Mouse (Mus musculus) kidney, postnatal 14 days (tissue): Measurements from ENCODE around the gene Pcnx2.

Experiments used
- DNase-seq: peaks from one replicate; pipeline ENCODE4 v3.0.0; 2022; ENCODE audit warnings: mixed read lengths

Pcnx2 gene

GRCm38 (mm10) chr8:125744914-125745576, 153.1 kb downstream of the Pcnx2 start:
- no peak for DNase-seq

GRCm38 (mm10) chr8:125742406-125742805, 155.7 kb downstream of the Pcnx2 start:
- no peak for DNase-seq

GRCm38 (mm10) chr8:125741855-125742254, 156.3 kb downstream of the Pcnx2 start:
- no peak for DNase-seq

GRCm38 (mm10) chr8:125741377-125741776, 156.7 kb downstream of the Pcnx2 start:
- no peak for DNase-seq

GRCm38 (mm10) chr8:125740655-125741054, 157.5 kb downstream of the Pcnx2 start:
- DNase-seq = no peak

- DNase-seq = no peak
Measured at GRCm38 (mm10) chr8:125738956-125739355, 159.2 kb downstream of the Pcnx2 start.

- DNase-seq = peak; percentile 92
Measured at GRCm38 (mm10) chr8:125733964-125734956, 163.9 kb downstream of the Pcnx2 start.

GRCm38 (mm10) chr8:125729746-125730145, 168.4 kb downstream of the Pcnx2 start, which contains the start of gene Ntpcr:
Gene Ntpcr, plus strand, starts transcription at chr8:125729963.
- DNase-seq = no peak

- DNase-seq = no peak
Measured at GRCm38 (mm10) chr8:125727797-125728196, 170.3 kb downstream of the Pcnx2 start.

- DNase-seq = no peak
Measured at GRCm38 (mm10) chr8:125726986-125727385, 171.1 kb downstream of the Pcnx2 start.

- no peak for DNase-seq
Measured at GRCm38 (mm10) chr8:125726143-125726542, 172.0 kb downstream of the Pcnx2 start.

- DNase-seq = no peak
Measured at GRCm38 (mm10) chr8:125725037-125725820, 172.9 kb downstream of the Pcnx2 start.

- DNase-seq = no peak
Measured at GRCm38 (mm10) chr8:125723437-125723836, 174.7 kb downstream of the Pcnx2 start.

GRCm38 (mm10) chr8:125722675-125723074, 175.4 kb downstream of the Pcnx2 start:
- DNase-seq = no peak

GRCm38 (mm10) chr8:125718914-125719313, 179.2 kb downstream of the Pcnx2 start:
- DNase-seq = no peak

GRCm38 (mm10) chr8:125716613-125717012, 181.5 kb downstream of the Pcnx2 start:
- peak; percentile 17 for DNase-seq

GRCm38 (mm10) chr8:125716211-125716610, 181.9 kb downstream of the Pcnx2 start:
- DNase-seq = no peak

GRCm38 (mm10) chr8:125711514-125711913, 186.6 kb downstream of the Pcnx2 start:
- DNase-seq = no peak

- peak; percentile 18 for DNase-seq
Measured at GRCm38 (mm10) chr8:125709171-125709570, 188.9 kb downstream of the Pcnx2 start.

GRCm38 (mm10) chr8:125705816-125706215, 192.3 kb downstream of the Pcnx2 start:
- DNase-seq = no peak

- no peak for DNase-seq
Measured at GRCm38 (mm10) chr8:125704434-125704833, 193.7 kb downstream of the Pcnx2 start.

GRCm38 (mm10) chr8:125702868-125703473, 195.1 kb downstream of the Pcnx2 start:
- no peak for DNase-seq
